Mouse (Mus musculus) small intestine, adult 2 months (tissue): ENCODE results near the gene Cpeb3. TPM values are rescaled to one million over a fixed set of nuclear protein-coding genes. Genes with fewer than 3 reads are reported as not detected.
A peak's percentile ranks its signal among the peaks of the same experiment; 100 is the strongest.
"Not testable (repeated sequence)": the region's sequence is repeated elsewhere in the genome, so short reads cannot be mapped to it uniquely, and the experiment has no call there.

Experiments used
- H3K27ac ChIP-seq: fragments of 200-500 bp; 2 replicates; pipeline ENCODE4 v1.5.1; 2012; ENCODE audit warnings: low read depth, low read length, control low read depth, inconsistent platforms; ENCODE audit not compliant: insufficient read depth
- H3K27me3 ChIP-seq: fragments of 200-500 bp; 2 replicates; pipeline ENCODE4 v1.6.1; 2012; ENCODE audit warnings: mild to moderate bottlenecking, moderate library complexity, low read length, inconsistent platforms; ENCODE audit not compliant: control insufficient read depth, insufficient read depth
- H3K36me3 ChIP-seq: fragments of 200-500 bp; 2 replicates; pipeline ENCODE4 v1.6.1; 2012; ENCODE audit warnings: mild to moderate bottlenecking, low read length, control low read depth, inconsistent platforms; ENCODE audit not compliant: control insufficient read depth, insufficient read depth
- H3K4me1 ChIP-seq: fragments of 200-500 bp; 2 replicates; pipeline ENCODE4 v1.6.1; 2012; ENCODE audit warnings: low read length, inconsistent platforms, mixed read lengths; ENCODE audit not compliant: control insufficient read depth, insufficient read depth, insufficient read length
- H3K4me3 ChIP-seq: fragments of 200-500 bp; 2 replicates; pipeline ENCODE4 v1.5.1; 2012; ENCODE audit warnings: low read depth, mild to moderate bottlenecking, control low read depth, inconsistent platforms, low read length, moderate library complexity
- CTCF ChIP-seq: fragments of 200-500 bp; IDR thresholded peaks from 2 replicates; pipeline ENCODE4 v1.5.1; 2012; ENCODE audit warnings: low read depth, mild to moderate bottlenecking, control low read depth, inconsistent platforms, low read length, moderate library complexity, mixed read lengths; ENCODE audit not compliant: insufficient replicate concordance, insufficient read length; ENCODE audit errors: extremely low read depth
- POLR2A ChIP-seq: fragments of 200-500 bp; IDR thresholded peaks from 2 replicates; pipeline ENCODE4 v1.6.1; 2012; ENCODE audit warnings: low read depth, mild to moderate bottlenecking, control low read depth, inconsistent platforms, low read length, moderate library complexity
- WGBS: fragments of 180-500 bp; shearing (Covaris S2); methylation state at CpG from one replicate; pipeline ENCODE4 v1.1.7; 2018; 5-methylcytosine and 5-hydroxymethylcytosine counted together
- polyA plus RNA-seq: library from polyadenylated mRNA; depleted of rRNA; stranded (reverse); fragments of >200 nt; gene quantifications from 2 replicates; pipeline ENCODE4 v1.2.3, GENCODE M21; 2012

The Cpeb3 gene
- polyA plus RNA-seq, 1 experiment = 9.1 TPM

DNA sequence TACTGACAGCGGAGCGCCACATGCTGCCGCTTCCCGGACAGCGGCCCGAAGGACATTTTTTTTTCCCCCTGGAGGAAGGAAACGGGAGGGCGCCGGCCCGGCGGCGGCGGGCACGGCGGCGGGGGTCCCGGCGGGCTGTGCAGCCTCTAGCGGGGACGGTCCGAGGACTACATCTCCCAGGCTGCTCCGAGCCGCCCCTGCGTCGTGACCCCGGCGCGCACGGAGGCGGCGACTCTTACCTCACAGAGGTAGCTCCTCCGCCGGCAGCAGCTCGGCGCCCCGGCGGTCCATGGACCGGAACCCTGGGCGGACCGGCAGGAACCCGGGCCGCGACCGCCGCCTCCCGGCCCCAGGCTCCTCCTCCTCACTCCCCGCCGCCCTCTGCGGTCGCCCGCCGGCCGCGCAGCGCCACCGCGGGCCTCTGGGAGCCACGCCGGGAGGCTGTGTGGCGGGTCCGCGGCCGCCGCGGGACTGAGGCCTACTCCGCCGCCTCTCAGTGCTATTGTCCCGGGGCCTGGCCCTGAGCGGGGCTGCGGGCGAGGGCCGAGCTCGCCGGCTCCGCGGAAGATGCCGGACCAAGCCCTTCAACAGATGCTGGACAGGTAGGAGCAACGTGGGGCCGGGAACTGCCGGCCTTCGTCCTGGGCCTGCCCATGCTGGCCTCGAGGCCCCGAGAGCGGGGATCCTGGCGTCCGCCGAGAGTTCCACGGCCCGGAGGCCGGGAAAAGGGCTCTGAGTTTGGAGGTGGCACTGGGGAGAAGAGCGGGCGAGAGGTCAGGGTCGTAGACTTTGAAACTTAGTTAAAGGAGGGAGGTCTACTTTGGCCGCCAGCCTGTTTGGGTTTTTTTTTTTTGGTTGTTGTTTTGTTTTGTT lies 862 bp downstream of the Cpeb3 start, which contains the start of gene March5:
Gene March5 (plus strand): TSS at position 241 of the 873 bp plus-strand sequence.
- peak; percentile 64 for TF ChIP-seq POLR2A
- TF ChIP-seq CTCF = no peak
- Histone ChIP-seq H3K27me3 (no peaks in the 10 kb centered on the region), H3K4me3 (peak within 1 kb of the TSS; percentile 68), H3K4me1 (peaks cover 6% of the 10 kb centered on the region; the same call in 1 of the 2 replicates), H3K27ac (peak within 1 kb of the TSS; percentile 95), H3K36me3 (peaks cover 13% of the 10 kb centered on the region)
- WGBS = under 1% methylated on average over 93 of the region's 94 CpGs

DNA sequence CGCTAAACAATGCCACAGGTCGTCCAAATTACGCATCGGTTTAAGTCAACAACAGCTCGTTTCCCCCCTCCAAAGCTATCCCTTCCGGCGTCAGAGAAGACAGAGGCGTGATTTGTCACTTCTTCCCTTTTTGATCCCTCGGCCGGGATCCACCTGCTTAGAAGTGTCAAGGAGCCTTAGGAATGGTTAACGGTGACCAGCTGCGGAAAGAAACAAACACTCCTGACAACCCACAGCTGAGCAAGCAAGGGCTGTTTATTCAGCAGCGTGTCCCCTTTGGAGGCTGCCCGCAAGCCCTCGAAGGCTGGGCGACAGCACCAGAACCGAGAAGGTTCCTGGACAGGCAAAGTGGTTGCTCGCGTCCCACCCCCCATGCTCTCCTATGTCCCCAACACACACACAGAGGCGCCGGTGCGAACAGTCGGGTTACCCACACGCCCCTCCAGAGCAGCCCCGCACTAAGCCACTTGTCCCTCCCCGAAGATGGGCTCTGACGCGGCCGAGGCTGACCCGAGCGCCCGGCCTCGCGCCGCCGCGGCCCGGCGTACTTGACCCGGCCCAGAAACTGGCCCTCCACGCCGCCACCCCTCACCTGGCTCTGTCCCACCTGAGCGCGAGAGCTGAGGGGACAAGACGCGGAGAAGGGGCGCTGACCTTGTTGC lies 1.6 kb downstream of the Cpeb3 start:
- WGBS = under 1% methylated on average over 47 of the region's 47 CpGs
- Histone ChIP-seq H3K36me3 (peaks cover 7% of the 10 kb centered on the region), H3K4me3 (peak overlapping the region; percentile 68), H3K27me3 (no peaks in the 10 kb centered on the region), H3K4me1 (peaks cover 6% of the 10 kb centered on the region; the same call in 1 of the 2 replicates), H3K27ac (peak overlapping the region; percentile 25)
- TF ChIP-seq POLR2A (no peak), CTCF (no peak)

DNA sequence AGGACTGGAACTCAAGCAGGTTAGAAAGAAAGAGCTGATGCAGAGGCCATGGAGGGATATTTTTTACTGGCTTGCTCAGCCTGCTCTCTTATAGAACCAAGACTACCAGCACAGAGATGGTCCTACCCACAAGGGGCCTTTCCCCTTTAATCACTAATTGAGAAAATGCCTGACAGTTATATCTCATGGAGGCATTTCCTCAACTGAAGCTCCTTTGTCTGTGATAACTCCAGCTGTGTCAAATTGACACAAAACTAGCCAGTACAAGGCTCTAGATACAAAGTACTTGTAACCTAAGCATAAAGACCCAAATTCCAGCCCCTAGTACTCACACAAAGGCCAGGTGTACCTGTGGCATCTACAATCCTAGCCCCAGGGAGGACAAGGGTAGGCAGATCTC lies 3.2 kb downstream of the Cpeb3 start:
- H3K27ac ChIP-seq, H3K36me3 ChIP-seq, H3K27me3 ChIP-seq, H3K4me3 ChIP-seq, H3K4me1 ChIP-seq: not testable (repeated sequence)

DNA sequence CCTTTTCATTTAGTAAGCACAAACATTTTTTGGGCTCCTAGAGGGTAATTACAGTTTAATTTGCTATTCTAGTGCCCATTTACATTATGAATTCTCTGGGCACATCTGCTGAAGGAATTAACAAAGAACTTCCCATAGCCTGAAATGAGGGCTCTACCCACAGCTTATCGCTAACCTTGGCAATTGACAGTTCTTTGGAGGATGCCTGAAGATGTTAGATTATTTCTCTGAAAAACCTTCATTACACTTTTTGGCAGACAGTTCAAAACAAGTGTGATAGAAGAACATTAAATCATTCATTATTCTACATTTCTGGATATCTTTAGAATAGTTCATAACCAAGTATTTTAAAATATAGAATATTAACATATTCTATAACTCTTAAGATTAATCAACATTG lies 5.0 kb downstream of the Cpeb3 start:
- Histone ChIP-seq H3K27ac (no peak overlapping the region), H3K4me3 (no peak overlapping the region), H3K4me1 (no peaks in the 10 kb centered on the region), H3K27me3 (no peaks in the 10 kb centered on the region), H3K36me3 (no peaks in the 10 kb centered on the region)
- TF ChIP-seq POLR2A (no peak), CTCF (no peak)
- WGBS = 97% methylated on average over 1 of the region's 1 CpGs

DNA sequence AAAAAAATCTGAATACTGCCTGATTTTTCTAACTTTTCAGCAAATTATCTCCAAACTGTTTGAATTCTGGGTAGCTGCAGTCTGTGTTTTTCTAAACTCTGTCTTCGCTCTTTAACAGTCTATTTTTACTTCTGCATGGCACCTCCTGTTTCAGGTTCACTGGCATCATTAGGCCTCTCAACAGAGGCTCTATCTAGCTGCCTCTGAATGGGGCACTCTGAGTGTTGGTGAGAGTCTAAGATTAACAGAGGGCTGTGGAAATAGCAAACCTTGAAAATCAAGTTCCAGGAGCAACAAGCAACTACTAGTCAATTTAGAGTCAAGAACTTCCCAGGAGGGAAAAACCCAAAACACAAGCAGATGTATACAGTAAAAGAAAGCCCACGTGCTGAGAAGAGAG lies 8.5 kb downstream of the Cpeb3 start:
- TF ChIP-seq POLR2A = no peak
- TF ChIP-seq CTCF = no peak
- H3K4me1 ChIP-seq = no peaks in the 10 kb centered on the region
- no peaks in the 10 kb centered on the region for H3K36me3 ChIP-seq
- H3K27ac ChIP-seq = no peak overlapping the region
- H3K27me3 ChIP-seq = no peaks in the 10 kb centered on the region
- H3K4me3 ChIP-seq = no peak overlapping the region
- WGBS = 79% methylated on average over 2 of the region's 2 CpGs

DNA sequence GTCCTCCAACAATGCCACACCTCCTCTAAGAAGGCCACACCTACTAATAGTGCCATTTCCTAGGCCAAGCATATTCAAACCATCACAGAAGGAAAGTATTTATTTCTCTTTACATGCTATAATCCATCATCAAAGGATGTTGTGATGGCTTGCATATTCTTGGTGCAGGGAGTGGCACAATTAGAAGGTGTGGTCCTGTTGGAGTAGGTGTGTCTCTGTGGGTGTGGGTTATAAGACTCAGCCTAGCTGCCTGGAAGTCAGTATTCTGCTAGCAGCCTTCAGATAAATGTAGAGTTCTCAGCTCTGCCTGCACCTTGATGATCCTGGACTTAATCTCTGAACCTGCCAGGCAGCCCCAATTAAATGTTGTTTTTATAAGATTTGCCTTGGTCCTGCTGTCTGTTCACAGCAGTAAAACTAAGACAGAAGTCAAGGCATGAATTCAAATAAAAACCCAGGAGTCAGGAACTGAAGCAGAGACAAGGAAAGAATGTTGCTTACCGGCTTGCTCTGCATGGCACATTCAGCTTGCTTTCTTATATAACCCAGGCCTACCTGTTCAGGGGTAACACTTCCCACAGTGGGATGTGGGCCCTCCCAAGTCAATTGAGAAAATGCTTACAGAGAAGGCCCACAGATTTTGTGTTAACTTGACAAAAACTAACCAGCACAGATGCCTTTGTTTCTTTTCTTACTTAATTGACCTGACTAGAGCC lies 10.1 kb downstream of the Cpeb3 start:
- no peak overlapping the region for H3K27ac ChIP-seq
- H3K4me3 ChIP-seq = no peak overlapping the region
- H3K27me3 ChIP-seq = no peaks in the 10 kb centered on the region
- TF ChIP-seq POLR2A (no peak), CTCF (no peak)
- no peaks in the 10 kb centered on the region for H3K36me3 ChIP-seq
- H3K4me1 ChIP-seq = no peaks in the 10 kb centered on the region
- 76% methylated on average over 1 of the region's 1 CpGs for WGBS

DNA sequence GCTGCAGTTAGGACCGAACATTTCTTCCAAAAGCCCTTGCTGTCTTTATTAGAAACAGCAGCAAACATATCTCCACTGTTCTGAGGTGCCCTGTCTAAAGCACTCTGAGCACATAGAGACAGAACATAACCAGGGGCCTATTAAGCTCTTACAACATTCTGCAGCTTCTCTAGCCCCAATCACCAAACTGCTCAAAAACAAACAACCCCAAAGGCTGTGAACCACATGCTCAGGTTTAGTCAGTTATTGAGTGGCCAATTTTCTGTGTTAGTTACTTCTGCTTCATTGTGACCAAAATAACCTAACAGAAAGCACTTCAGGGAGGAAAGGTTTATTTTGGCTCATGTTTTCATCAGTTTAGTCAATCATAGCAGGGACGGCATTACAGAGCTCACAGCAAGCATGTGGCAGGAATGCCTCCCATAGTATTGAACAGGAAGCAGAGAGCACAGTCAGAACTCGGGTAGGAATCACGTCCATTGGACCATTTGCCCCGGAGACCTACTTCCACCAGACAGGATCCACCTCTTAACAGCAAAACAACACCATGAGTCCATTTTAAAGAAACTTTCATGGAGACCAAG lies 15.8 kb downstream of the Cpeb3 start:
- H3K27me3 ChIP-seq = no peaks in the 10 kb centered on the region
- no peaks in the 10 kb centered on the region; the same call in 1 of the 2 replicates for H3K4me1 ChIP-seq
- no peak overlapping the region for H3K27ac ChIP-seq
- no peaks in the 10 kb centered on the region for H3K36me3 ChIP-seq
- 74% methylated on average over 5 of the region's 5 CpGs for WGBS
- TF ChIP-seq POLR2A (no peak), CTCF (no peak)
- H3K4me3 ChIP-seq = no peak overlapping the region
